Mouse (Mus musculus) limb, embryonic 15.5 days (tissue): Measurements from ENCODE around the gene A930009A15Rik. TPM values are rescaled to one million over a fixed set of nuclear protein-coding genes. Genes with fewer than 3 reads are reported as not detected.

Experiments used
- ATAC-seq: fragments of 200-750 bp; cut with Nextera tagmentation; 2 replicates; pipeline ENCODE4 v1.8.0; 2017; ENCODE audit warnings: low read depth, moderate TSS enrichment; ENCODE audit not compliant: insufficient number of reproducible peaks, low FRiP score, low TSS enrichment
- H3K27ac ChIP-seq: fragments of 300-500 bp; sonication (generic); 2 replicates; pipeline ENCODE4 v1.5.1; 2015; ENCODE audit warnings: moderate library complexity, mild to moderate bottlenecking, inconsistent platforms
- H3K27me3 ChIP-seq: fragments of 300-500 bp; sonication (generic); 2 replicates; pipeline ENCODE4 v1.6.1; 2015; ENCODE audit warnings: inconsistent platforms
- H3K36me3 ChIP-seq: fragments of 300-500 bp; sonication (generic); 2 replicates; pipeline ENCODE4 v1.6.1; 2015; ENCODE audit warnings: inconsistent platforms
- H3K4me1 ChIP-seq: fragments of 300-500 bp; sonication (generic); 2 replicates; pipeline ENCODE4 v1.6.1; 2015; ENCODE audit warnings: inconsistent platforms
- H3K4me2 ChIP-seq: fragments of 300-500 bp; sonication (generic); 2 replicates; pipeline ENCODE4 v1.6.1; 2015; ENCODE audit warnings: mild to moderate bottlenecking, inconsistent platforms
- H3K4me3 ChIP-seq: fragments of 300-500 bp; sonication (generic); 2 replicates; pipeline ENCODE4 v1.5.1; 2015; ENCODE audit warnings: mild to moderate bottlenecking, inconsistent platforms
- H3K9ac ChIP-seq: fragments of 300-500 bp; sonication (generic); 2 replicates; pipeline ENCODE4 v1.6.1; 2015; ENCODE audit warnings: inconsistent platforms
- H3K9me3 ChIP-seq: fragments of 300-500 bp; sonication (generic); 2 replicates; pipeline ENCODE4 v1.6.1; 2016; ENCODE audit warnings: inconsistent platforms
- WGBS: fragments of 180-500 bp; shearing (Covaris S2); methylation state at CpG from one replicate; pipeline ENCODE4 v1.1.7; 2015; 5-methylcytosine and 5-hydroxymethylcytosine counted together
- polyA plus RNA-seq: library from polyadenylated mRNA; unstranded; fragments of >200 nt; fragmentation: Nextera tagmentation; extraction: Ambion mirVana; gene quantifications from 2 replicates; pipeline ENCODE4 v1.2.1, GENCODE M21; 2015

Gene A930009A15Rik
- polyA plus RNA-seq, 1 experiment from 2014 or later = not detected

GRCm38 (mm10) chr10:115556738-115557242 lies 13.0 kb upstream of the A930009A15Rik start:
- WGBS = 34% methylated on average over 12 of the region's 12 CpGs
- H3K4me2 ChIP-seq = 0 out of 2 replicates have a peak overlapping the region, but pooled peaks have one; percentile 12
- no peaks in the 10 kb centered on the region for H3K27me3 ChIP-seq
- H3K4me1 ChIP-seq = peaks cover 10% of the 10 kb centered on the region; the same call in 1 of the 2 replicates
- H3K9ac ChIP-seq = no peak overlapping the region
- no peak for ATAC-seq
- no peak overlapping the region for H3K27ac ChIP-seq
- H3K9me3 ChIP-seq = no peaks in the 10 kb centered on the region
- H3K36me3 ChIP-seq = no peaks in the 10 kb centered on the region
- H3K4me3 ChIP-seq = no peak overlapping the region

- ATAC-seq = no peak
- H3K4me2 ChIP-seq = no peak overlapping the region
- peaks cover 10% of the 10 kb centered on the region; the same call in 1 of the 2 replicates for H3K4me1 ChIP-seq
- no peaks in the 10 kb centered on the region for H3K27me3 ChIP-seq
- H3K4me3 ChIP-seq = no peak overlapping the region
- H3K36me3 ChIP-seq = no peaks in the 10 kb centered on the region
- WGBS = 50% methylated on average over 12 of the region's 12 CpGs
- H3K9ac ChIP-seq = no peak overlapping the region
- H3K27ac ChIP-seq = no peak overlapping the region
- no peaks in the 10 kb centered on the region for H3K9me3 ChIP-seq
Observed at GRCm38 (mm10) chr10:115561136-115561880, 8.5 kb upstream of the A930009A15Rik start.

GRCm38 (mm10) chr10:115562911-115563686 lies 6.7 kb upstream of the A930009A15Rik start:
- Histone ChIP-seq H3K27ac (no peak overlapping the region), H3K4me2 (no peak overlapping the region), H3K27me3 (no peaks in the 10 kb centered on the region), H3K36me3 (no peaks in the 10 kb centered on the region), H3K4me1 (peaks cover 2% of the 10 kb centered on the region; the same call in 1 of the 2 replicates), H3K9ac (no peak overlapping the region), H3K4me3 (no peak overlapping the region), H3K9me3 (no peaks in the 10 kb centered on the region)
- WGBS = 89% methylated on average over 4 of the region's 4 CpGs
- no peak for ATAC-seq

GRCm38 (mm10) chr10:115563961-115564360 lies 5.8 kb upstream of the A930009A15Rik start:
- Histone ChIP-seq H3K27ac (no peak overlapping the region), H3K9ac (no peak overlapping the region), H3K36me3 (no peaks in the 10 kb centered on the region), H3K4me3 (no peak overlapping the region), H3K27me3 (no peaks in the 10 kb centered on the region), H3K9me3 (no peaks in the 10 kb centered on the region), H3K4me1 (peaks cover 2% of the 10 kb centered on the region; the same call in 1 of the 2 replicates), H3K4me2 (no peak overlapping the region)
- ATAC-seq = no peak
- 67% methylated on average over 5 of the region's 5 CpGs for WGBS

GRCm38 (mm10) chr10:115570577-115570976 lies 791 bp downstream of the A930009A15Rik start:
- no peaks in the 10 kb centered on the region for H3K36me3 ChIP-seq
- no peak overlapping the region for H3K27ac ChIP-seq
- no peak overlapping the region for H3K9ac ChIP-seq
- 74% methylated on average over 2 of the region's 2 CpGs for WGBS
- no peak overlapping the region for H3K4me3 ChIP-seq
- H3K4me2 ChIP-seq = no peak overlapping the region
- H3K4me1 ChIP-seq = no peaks in the 10 kb centered on the region
- ATAC-seq = no peak
- H3K27me3 ChIP-seq = no peaks in the 10 kb centered on the region
- H3K9me3 ChIP-seq = no peaks in the 10 kb centered on the region

- no peaks in the 10 kb centered on the region for H3K9me3 ChIP-seq
- H3K9ac ChIP-seq = no peak overlapping the region
- H3K27me3 ChIP-seq = no peaks in the 10 kb centered on the region
- WGBS = 43% methylated on average over 6 of the region's 6 CpGs
- no peak for ATAC-seq
- no peaks in the 10 kb centered on the region for H3K4me1 ChIP-seq
- no peak overlapping the region for H3K27ac ChIP-seq
- H3K4me2 ChIP-seq = no peak overlapping the region
- H3K36me3 ChIP-seq = no peaks in the 10 kb centered on the region
- H3K4me3 ChIP-seq = no peak overlapping the region
Observed at GRCm38 (mm10) chr10:115571317-115571716, 1.5 kb downstream of the A930009A15Rik start.

- WGBS = 58% methylated on average over 3 of the region's 3 CpGs
- H3K27me3 ChIP-seq = no peaks in the 10 kb centered on the region
- no peak overlapping the region for H3K9ac ChIP-seq
- H3K4me3 ChIP-seq = no peak overlapping the region
- H3K4me2 ChIP-seq = no peak overlapping the region
- H3K27ac ChIP-seq = no peak overlapping the region
- no peaks in the 10 kb centered on the region for H3K4me1 ChIP-seq
- no peaks in the 10 kb centered on the region for H3K36me3 ChIP-seq
- no peak for ATAC-seq
- no peaks in the 10 kb centered on the region for H3K9me3 ChIP-seq
Observed at GRCm38 (mm10) chr10:115571734-115572440, 2.1 kb downstream of the A930009A15Rik start.

- H3K27me3 ChIP-seq = peaks cover 10% of the 10 kb centered on the region; the same call in 1 of the 2 replicates
- no peak overlapping the region for H3K4me2 ChIP-seq
- no peak overlapping the region for H3K9ac ChIP-seq
- no peak overlapping the region for H3K4me3 ChIP-seq
- 51% methylated on average over 7 of the region's 7 CpGs for WGBS
- no peaks in the 10 kb centered on the region for H3K4me1 ChIP-seq
- ATAC-seq = no peak
- H3K27ac ChIP-seq = no peak overlapping the region
- no peaks in the 10 kb centered on the region for H3K9me3 ChIP-seq
- no peaks in the 10 kb centered on the region for H3K36me3 ChIP-seq
Observed at GRCm38 (mm10) chr10:115579076-115579475, 9.3 kb downstream of the A930009A15Rik start.

- H3K9me3 ChIP-seq = no peaks in the 10 kb centered on the region
- no peak for ATAC-seq
- H3K4me2 ChIP-seq = no peak overlapping the region
- H3K4me3 ChIP-seq = no peak overlapping the region
- H3K27me3 ChIP-seq = peaks cover 15% of the 10 kb centered on the region
- H3K4me1 ChIP-seq = no peaks in the 10 kb centered on the region
- 33% methylated on average over 7 of the region's 7 CpGs for WGBS
- H3K9ac ChIP-seq = no peak overlapping the region
- H3K27ac ChIP-seq = no peak overlapping the region
- H3K36me3 ChIP-seq = no peaks in the 10 kb centered on the region
Observed at GRCm38 (mm10) chr10:115579494-115579893, 9.7 kb downstream of the A930009A15Rik start.

- no peak for ATAC-seq
- peaks cover 15% of the 10 kb centered on the region for H3K4me1 ChIP-seq
- no peak overlapping the region for H3K4me3 ChIP-seq
- no peak overlapping the region for H3K9ac ChIP-seq
- H3K9me3 ChIP-seq = no peaks in the 10 kb centered on the region
- no peak overlapping the region for H3K27ac ChIP-seq
- H3K4me2 ChIP-seq = no peak overlapping the region
- H3K27me3 ChIP-seq = peaks cover 34% of the 10 kb centered on the region
- H3K36me3 ChIP-seq = no peaks in the 10 kb centered on the region
- 86% methylated on average over 9 of the region's 9 CpGs for WGBS
Observed at GRCm38 (mm10) chr10:115581971-115582370, 12.2 kb downstream of the A930009A15Rik start.

GRCm38 (mm10) chr10:115583071-115583470 lies 13.3 kb downstream of the A930009A15Rik start:
- H3K36me3 ChIP-seq = no peaks in the 10 kb centered on the region
- ATAC-seq = no peak
- peaks cover 26% of the 10 kb centered on the region for H3K4me1 ChIP-seq
- H3K4me3 ChIP-seq = no peak overlapping the region
- H3K4me2 ChIP-seq = no peak overlapping the region
- H3K27ac ChIP-seq = no peak overlapping the region
- H3K9ac ChIP-seq = no peak overlapping the region
- no peaks in the 10 kb centered on the region for H3K9me3 ChIP-seq
- peaks cover 45% of the 10 kb centered on the region for H3K27me3 ChIP-seq
- 82% methylated on average over 3 of the region's 3 CpGs for WGBS
